Mouse (Mus musculus) forebrain, embryonic 15.5 days (tissue): ENCODE measurements around the gene Sfxn3. TPM values are rescaled to one million over a fixed set of nuclear protein-coding genes. Genes with fewer than 3 reads are reported as not detected.

Source experiments
- ATAC-seq: fragments of 200-750 bp; cut with Nextera tagmentation; replicated peaks from 2 replicates; pipeline ENCODE4 v1.8.0; 2017; ENCODE audit warnings: mild to moderate bottlenecking, moderate TSS enrichment, moderate library complexity
- H3K27ac ChIP-seq: fragments of 300-500 bp; sonication (generic); replicated peaks from 2 replicates; pipeline ENCODE4 v1.5.1; 2015; ENCODE audit warnings: mild to moderate bottlenecking, inconsistent platforms
- H3K27me3 ChIP-seq: fragments of 300-500 bp; sonication (generic); 2 replicates; pipeline ENCODE4 v1.6.1; 2015; ENCODE audit warnings: inconsistent platforms
- H3K36me3 ChIP-seq: fragments of 300-500 bp; sonication (generic); 2 replicates; pipeline ENCODE4 v1.6.1; 2015; ENCODE audit warnings: mild to moderate bottlenecking, inconsistent platforms
- H3K4me1 ChIP-seq: fragments of 300-500 bp; sonication (generic); 2 replicates; pipeline ENCODE4 v1.6.1; 2015; ENCODE audit warnings: inconsistent platforms
- H3K4me2 ChIP-seq: fragments of 300-500 bp; sonication (generic); replicated peaks from 2 replicates; pipeline ENCODE4 v1.6.1; 2015; ENCODE audit warnings: mild to moderate bottlenecking, inconsistent platforms
- H3K4me3 ChIP-seq: fragments of 300-500 bp; sonication (generic); 2 replicates; pipeline ENCODE4 v1.5.1; 2015; ENCODE audit warnings: mild to moderate bottlenecking, inconsistent platforms
- H3K9ac ChIP-seq: fragments of 300-500 bp; sonication (generic); replicated peaks from 2 replicates; pipeline ENCODE4 v1.6.1; 2015; ENCODE audit warnings: mild to moderate bottlenecking, inconsistent platforms
- H3K9me3 ChIP-seq: fragments of 300-500 bp; sonication (generic); 2 replicates; pipeline ENCODE4 v1.6.1; 2016; ENCODE audit warnings: inconsistent platforms
- WGBS: fragments of 180-500 bp; shearing (Covaris S2); methylation state at CpG from one replicate; pipeline ENCODE4 v1.1.7; 2015; ENCODE audit warnings: mixed read lengths; 5-methylcytosine and 5-hydroxymethylcytosine counted together
- polyA plus RNA-seq: library from polyadenylated mRNA; unstranded; fragments of >200 nt; fragmentation: Nextera tagmentation; extraction: Ambion mirVana; gene quantifications from 2 replicates; pipeline ENCODE4 v1.2.1, GENCODE M21; 2015

Sfxn3 gene
- polyA plus RNA-seq, 1 experiment from 2014 or later = 65.0 TPM

- Histone ChIP-seq H3K27me3 (peaks cover 78% of the 10 kb centered on the region), H3K9ac (peak overlapping the region; percentile 32; the same call in 1 of the 2 replicates), H3K4me2 (peak overlapping the region; percentile 49), H3K4me1 (peaks cover 42% of the 10 kb centered on the region), H3K9me3 (no peaks in the 10 kb centered on the region), H3K36me3 (no peaks in the 10 kb centered on the region), H3K4me3 (peak overlapping the region; percentile 30), H3K27ac (no peak overlapping the region)
- WGBS = 1% methylated on average over 17 of the region's 17 CpGs
- ATAC-seq = no peak
Measured at GRCm38 (mm10) chr19:45080711-45081110, 33.4 kb downstream of the Sfxn3 start.

GRCm38 (mm10) chr19:45081279-45081678, 34.0 kb downstream of the Sfxn3 start:
- Histone ChIP-seq H3K36me3 (no peaks in the 10 kb centered on the region), H3K4me1 (peaks cover 38% of the 10 kb centered on the region), H3K4me2 (peak overlapping the region; percentile 49), H3K9ac (no peak overlapping the region), H3K27ac (no peak overlapping the region), H3K4me3 (peak overlapping the region; percentile 30), H3K9me3 (no peaks in the 10 kb centered on the region), H3K27me3 (peaks cover 78% of the 10 kb centered on the region)
- WGBS = 3% methylated on average over 5 of the region's 5 CpGs
- no peak for ATAC-seq

- Histone ChIP-seq H3K9ac (no peak overlapping the region), H3K9me3 (no peaks in the 10 kb centered on the region), H3K36me3 (no peaks in the 10 kb centered on the region), H3K4me3 (no peak overlapping the region), H3K4me1 (peaks cover 30% of the 10 kb centered on the region), H3K27me3 (peaks cover 72% of the 10 kb centered on the region), H3K4me2 (no peak overlapping the region), H3K27ac (no peak overlapping the region)
- no peak for ATAC-seq
- 15% methylated on average over 11 of the region's 11 CpGs for WGBS
Measured at GRCm38 (mm10) chr19:45081841-45082550, 34.7 kb downstream of the Sfxn3 start.

GRCm38 (mm10) chr19:45097868-45098267, 50.6 kb downstream of the Sfxn3 start:
- no peak for ATAC-seq
- WGBS = 29% methylated on average over 11 of the region's 11 CpGs

GRCm38 (mm10) chr19:45100486-45101270, 53.4 kb downstream of the Sfxn3 start:
- H3K9me3 ChIP-seq = no peaks in the 10 kb centered on the region
- ATAC-seq = no peak
- H3K4me2 ChIP-seq = no peak overlapping the region
- 0 out of 2 replicates have a peak, but pooled peaks cover 4% of the 10 kb centered on the region for H3K4me1 ChIP-seq
- no peaks in the 10 kb centered on the region for H3K36me3 ChIP-seq
- H3K27ac ChIP-seq = no peak overlapping the region
- H3K4me3 ChIP-seq = no peak overlapping the region
- WGBS = 73% methylated on average over 8 of the region's 8 CpGs
- no peak overlapping the region for H3K9ac ChIP-seq
- peaks cover 6% of the 10 kb centered on the region for H3K27me3 ChIP-seq

More at GRCm38 (mm10) chr19:45097868-45098267, 50.6 kb downstream of the Sfxn3 start:
- Histone ChIP-seq H3K36me3 (no peaks in the 10 kb centered on the region), H3K9ac (no peak overlapping the region), H3K4me2 (no peak overlapping the region), H3K27me3 (peaks cover 6% of the 10 kb centered on the region), H3K4me1 (no peaks in the 10 kb centered on the region), H3K4me3 (no peak overlapping the region), H3K27ac (no peak overlapping the region), H3K9me3 (no peaks in the 10 kb centered on the region)

GRCm38 (mm10) chr19:45105591-45105990, 58.3 kb downstream of the Sfxn3 start:
- Histone ChIP-seq H3K27ac (no peak overlapping the region), H3K4me1 (0 out of 2 replicates have a peak, but pooled peaks cover 4% of the 10 kb centered on the region), H3K4me2 (no peak overlapping the region), H3K9me3 (no peaks in the 10 kb centered on the region), H3K4me3 (no peak overlapping the region), H3K36me3 (no peaks in the 10 kb centered on the region), H3K27me3 (peaks cover 3% of the 10 kb centered on the region), H3K9ac (no peak overlapping the region)
- WGBS = 50% methylated on average over 1 of the region's 1 CpGs
- ATAC-seq = no peak

Other genes starting within 250 kb of the Sfxn3 start
- 30.0 and 32.3 TPM in 2 replicates for gene Slf2, start 116.4 kb upstream of the Sfxn3 start, polyA plus RNA-seq
- gene Sema4g, start 58.4 kb upstream of the Sfxn3 start, polyA plus RNA-seq = 14.4 and 15.5 TPM in 2 replicates
- gene Twnk, start 41.8 kb upstream of the Sfxn3 start, polyA plus RNA-seq = 24.0 and 24.4 TPM in 2 replicates
- 83.9 and 87.1 TPM in 2 replicates for gene Mrpl43, start 41.1 kb upstream of the Sfxn3 start, polyA plus RNA-seq
- gene Lzts2, start 33.1 kb upstream of the Sfxn3 start, polyA plus RNA-seq = 25.7 and 27.7 TPM in 2 replicates
- gene Pdzd7, start 1.8 kb upstream of the Sfxn3 start, polyA plus RNA-seq = 1.7 and 2.2 TPM in 2 replicates
- gene Kazald1, start 27.7 kb downstream of the Sfxn3 start, polyA plus RNA-seq = 0.70 and 0.73 TPM in 2 replicates
- not detected in 2 replicates for gene Tlx1, start 103.2 kb downstream of the Sfxn3 start, polyA plus RNA-seq
- gene Lbx1, start 188.3 kb downstream of the Sfxn3 start, polyA plus RNA-seq = not detected in 2 replicates